Mouse (Mus musculus) liver, adult 2 months (tissue): Measurements from ENCODE around the gene Uap1l1.

Experiments
- CTCF ChIP-seq: fragments of 200-500 bp; IDR thresholded peaks from 2 replicates; pipeline ENCODE4 v1.5.1; 2011; ENCODE audit warnings: low read depth, low read length, control low read depth
- POLR2A ChIP-seq: fragments of 200-500 bp; IDR thresholded peaks from 2 replicates; pipeline ENCODE4 v1.6.1; 2011; ENCODE audit warnings: low read length, control low read depth; ENCODE audit not compliant: insufficient read depth; ENCODE audit errors: extremely low read depth

- TF ChIP-seq CTCF (no peak), POLR2A (no peak)
These were observed 7.3 kb upstream of the Uap1l1 start for GRCm38 (mm10) chr2:25372644-25373391.
